Mouse (Mus musculus): Measurements from ENCODE around the gene Stxbp4. TPM values are rescaled to one million over a fixed set of nuclear protein-coding genes. Genes with fewer than 3 reads are reported as not detected.

Stxbp4 gene
- total and polyA plus RNA-seq, 3 experiments = 3.7 to 5.6 (median 4.6) TPM

- Histone ChIP-seq H3K4me3 (replicated peaks in 1 of 3; ENCODE audit: low read depth in 2 of 3, low read length in 2 of 3, poor library complexity in 1 of 3) (no peak overlapping the region), H3K9ac (ENCODE audit: insufficient read depth, low read depth) (no peak overlapping the region), H3K9me3 (replicated peaks; ENCODE audit: low read length) (no peaks in the 10 kb centered on the region), H3K4me2 (ENCODE audit: insufficient read depth, low read depth, poor library complexity, severe bottlenecking) (no peak overlapping the region; the same call in 1 of the 2 replicates), H3K27me3 (replicated peaks) (peaks cover 2% of the 10 kb centered on the region), H3K27ac (ENCODE audit: insufficient read depth, low read depth) (no peak overlapping the region), H3K79me2 (replicated peaks; ENCODE audit: control insufficient read depth, extremely low read depth, insufficient read depth, poor library complexity, severe bottlenecking) (no peaks in the 10 kb centered on the region), H3K36me3 (replicated peaks in 1 of 2; ENCODE audit: control insufficient read depth in 1 of 2, insufficient read depth in 1 of 2, low read length in 1 of 2) (no peaks in the 10 kb centered on the region), H3K4me1 (ENCODE audit: control insufficient read depth in 1 of 2, insufficient read depth in 2 of 2) (no peaks in the 10 kb centered on the region)
- dilution Hi-C loops (cut with MboI; ENCODE audit: extremely low pct_ligation_motif_present, extremely low pct_unique_long_range_greater_than_20kb, low sequenced_read_pairs) (no loop called here), in situ Hi-C loops (cut with MboI; ENCODE audit: low pct_ligation_motif_present, low pct_unique_long_range_greater_than_20kb, low sequenced_read_pairs) (no loop called here)
- no peak for DNase-seq (ENCODE audit: extremely low read depth)
- TF ChIP-seq ZKSCAN1 (IDR thresholded peaks at IDR 0.05; ENCODE audit: borderline replicate concordance, low read depth, low read length) (no peak), SIN3A (IDR thresholded peaks at IDR 0.05; ENCODE audit: low read length) (no peak), CHD2 (IDR thresholded peaks at IDR 0.05; ENCODE audit: low read length) (no peak), MAX (IDR thresholded peaks at IDR 0.05; ENCODE audit: low read length) (no peak), HCFC1 (IDR thresholded peaks at IDR 0.05; ENCODE audit: low read depth, low read length) (no peak), GABPA (IDR thresholded peaks at IDR 0.05; ENCODE audit: insufficient replicate concordance, low read depth, low read length) (no peak), MAFK (IDR thresholded peaks at IDR 0.05; ENCODE audit: insufficient replicate concordance, low read length) (no peak), CTCF (conservative IDR thresholded peaks at IDR 0.05 in 1 of 2, IDR thresholded peaks at IDR 0.05 in 1 of 2; ENCODE audit: low read depth in 2 of 2, low read length in 2 of 2) (no peak)
Observed at GRCm38 (mm10) chr11:90460458-90460857, 177.4 kb downstream of the Stxbp4 start.

GRCm38 (mm10) chr11:90452134-90452533 is 185.8 kb downstream of the Stxbp4 start:
- TF ChIP-seq BHLHE40 (IDR thresholded peaks at IDR 0.05; ENCODE audit: low read depth, low read length) (0 out of 2 replicates have a peak, but pooled peaks have one; percentile 20), CHD1 (IDR thresholded peaks at IDR 0.05; ENCODE audit: low read depth, low read length) (no peak), RAD21 (IDR thresholded peaks at IDR 0.05; ENCODE audit: low read depth, low read length) (no peak)
- Histone ChIP-seq H3K79me2 (replicated peaks; ENCODE audit: control insufficient read depth, extremely low read depth, insufficient read depth, poor library complexity, severe bottlenecking) (no peaks in the 10 kb centered on the region), H3K27ac (ENCODE audit: insufficient read depth, low read depth) (no peak overlapping the region), H3K9ac (ENCODE audit: insufficient read depth, low read depth) (no peak overlapping the region), H3K9me3 (replicated peaks; ENCODE audit: low read length) (no peaks in the 10 kb centered on the region), H3K4me2 (ENCODE audit: insufficient read depth, low read depth, poor library complexity, severe bottlenecking) (no peak overlapping the region; the same call in 1 of the 2 replicates), H3K27me3 (replicated peaks) (no peaks in the 10 kb centered on the region), H3K36me3 (replicated peaks in 1 of 2; ENCODE audit: control insufficient read depth in 1 of 2, insufficient read depth in 1 of 2, low read length in 1 of 2) (no peaks in the 10 kb centered on the region), H3K4me3 (replicated peaks in 1 of 3; ENCODE audit: low read depth in 2 of 3, low read length in 2 of 3, poor library complexity in 1 of 3) (no peak overlapping the region), H3K4me1 (ENCODE audit: control insufficient read depth in 1 of 2, insufficient read depth in 2 of 2) (peaks cover 4 to 18% of the 10 kb centered on the region in 2 experiments; a peak in 3 of 4 replicates)
- in situ Hi-C loops (cut with MboI; ENCODE audit: low pct_ligation_motif_present, low pct_unique_long_range_greater_than_20kb, low sequenced_read_pairs) = no loop called here
- peak; percentile 60 for DNase-seq (ENCODE audit: extremely low read depth)
- dilution Hi-C loops (cut with MboI; ENCODE audit: extremely low pct_ligation_motif_present, extremely low pct_unique_long_range_greater_than_20kb, low sequenced_read_pairs) = no loop called here

- Histone ChIP-seq H3K4me3 (replicated peaks in 1 of 3; ENCODE audit: low read depth in 2 of 3, low read length in 2 of 3, poor library complexity in 1 of 3) (no peak overlapping the region), H3K9me3 (replicated peaks; ENCODE audit: low read length) (no peaks in the 10 kb centered on the region), H3K4me1 (ENCODE audit: control insufficient read depth in 1 of 2, insufficient read depth in 2 of 2) (peaks cover 4 to 18% of the 10 kb centered on the region in 2 experiments; a peak in 3 of 4 replicates), H3K4me2 (ENCODE audit: insufficient read depth, low read depth, poor library complexity, severe bottlenecking) (peak overlapping the region; percentile 84; the same call in 1 of the 2 replicates), H3K9ac (ENCODE audit: insufficient read depth, low read depth) (no peak overlapping the region), H3K79me2 (replicated peaks; ENCODE audit: control insufficient read depth, extremely low read depth, insufficient read depth, poor library complexity, severe bottlenecking) (no peaks in the 10 kb centered on the region), H3K27ac (ENCODE audit: insufficient read depth, low read depth) (no peak overlapping the region), H3K36me3 (replicated peaks in 1 of 2; ENCODE audit: control insufficient read depth in 1 of 2, insufficient read depth in 1 of 2, low read length in 1 of 2) (no peaks in the 10 kb centered on the region), H3K27me3 (replicated peaks) (no peaks in the 10 kb centered on the region)
- TF ChIP-seq MAFK (IDR thresholded peaks at IDR 0.05; ENCODE audit: insufficient replicate concordance, low read length) (peak; percentile 82), KAT2A (IDR thresholded peaks at IDR 0.05; ENCODE audit: insufficient replicate concordance, low read length) (no peak), CTCF (conservative IDR thresholded peaks at IDR 0.05 in 1 of 2, IDR thresholded peaks at IDR 0.05 in 1 of 2; ENCODE audit: low read depth in 2 of 2, low read length in 2 of 2) (no peak)
- dilution Hi-C loops (cut with MboI; ENCODE audit: extremely low pct_ligation_motif_present, extremely low pct_unique_long_range_greater_than_20kb, low sequenced_read_pairs) = no loop called here
- in situ Hi-C loops (cut with MboI; ENCODE audit: low pct_ligation_motif_present, low pct_unique_long_range_greater_than_20kb, low sequenced_read_pairs) = no loop called here
- no peak for DNase-seq (ENCODE audit: extremely low read depth)
Observed at GRCm38 (mm10) chr11:90451506-90451905, 186.4 kb downstream of the Stxbp4 start.

Measured in CH12.LX (cell line).